Mouse (Mus musculus) midbrain, postnatal 0 days (tissue): ENCODE measurements around the gene Colgalt2. TPM values are rescaled to one million over a fixed set of nuclear protein-coding genes. Genes with fewer than 3 reads are reported as not detected.

Source experiments
- ATAC-seq: fragments of 200-750 bp; cut with Nextera tagmentation; 2 replicates; pipeline ENCODE4 v1.8.0; 2017; ENCODE audit warnings: moderate number of reproducible peaks, mild to moderate bottlenecking, moderate TSS enrichment, moderate library complexity; ENCODE audit not compliant: low FRiP score
- DNase-seq: peaks from one replicate; pipeline ENCODE4 v3.0.0-alpha.2; 2015; ENCODE audit warnings: low spot score
- H3K27ac ChIP-seq: fragments of 300-500 bp; sonication (generic); 2 replicates; pipeline ENCODE4 v1.5.1; 2014; ENCODE audit warnings: low read depth, mild to moderate bottlenecking, low read length, mixed read lengths
- H3K27me3 ChIP-seq: fragments of 300-500 bp; sonication (generic); 2 replicates; pipeline ENCODE4 v1.6.1; 2014; ENCODE audit warnings: low read length, control low read depth, mixed read lengths; ENCODE audit not compliant: insufficient read depth
- H3K36me3 ChIP-seq: fragments of 300-500 bp; sonication (generic); 2 replicates; pipeline ENCODE4 v1.6.1; 2014; ENCODE audit warnings: low read length, control low read depth, mixed read lengths; ENCODE audit not compliant: insufficient read depth
- H3K4me1 ChIP-seq: fragments of 300-500 bp; sonication (generic); 2 replicates; pipeline ENCODE4 v1.6.1; 2014; ENCODE audit warnings: mild to moderate bottlenecking, control low read depth, antibody characterized with exemption, low read length, mixed read lengths; ENCODE audit not compliant: insufficient read depth
- H3K4me2 ChIP-seq: fragments of 300-500 bp; sonication (generic); 2 replicates; pipeline ENCODE4 v1.6.1; 2014; ENCODE audit warnings: low read depth, mild to moderate bottlenecking, low read length, mixed read lengths; ENCODE audit not compliant: poor library complexity, severe bottlenecking
- H3K4me3 ChIP-seq: fragments of 300-500 bp; sonication (generic); 2 replicates; pipeline ENCODE4 v1.5.1; 2014; ENCODE audit warnings: low read depth, mild to moderate bottlenecking, low read length, moderate library complexity
- H3K9ac ChIP-seq: fragments of 300-500 bp; sonication (generic); replicated peaks from 2 replicates; pipeline ENCODE4 v1.6.1; 2014; ENCODE audit warnings: mild to moderate bottlenecking, low read length, moderate library complexity, mixed read lengths; ENCODE audit not compliant: poor library complexity, severe bottlenecking
- H3K9me3 ChIP-seq: fragments of 300-500 bp; sonication (generic); 2 replicates; pipeline ENCODE4 v1.6.1; 2016; ENCODE audit warnings: low read length, control low read depth
- CTCF ChIP-seq: IDR thresholded peaks from 2 replicates; pipeline ENCODE4 v1.5.1; 2016; ENCODE audit warnings: antibody characterized with exemption, mild to moderate bottlenecking
- WGBS: fragments of 180-500 bp; shearing (Covaris S2); extraction: QIAGEN DNeasy Blood & Tissue Kit; methylation state at CpG from one replicate; pipeline ENCODE4 v1.1.7; 2014; 5-methylcytosine and 5-hydroxymethylcytosine counted together
- polyA plus RNA-seq: library from polyadenylated mRNA; unstranded; fragments of >200 nt; fragmentation: Nextera tagmentation; extraction: Ambion mirVana; gene quantifications from 2 replicates; pipeline ENCODE4 v1.2.1, GENCODE M21; 2015
- total RNA-seq: library from RNA; depleted of rRNA; stranded (reverse); fragments of >200 nt; gene quantifications from 2 replicates; pipeline ENCODE4 v1.2.3, GENCODE M21; 2014

Gene Colgalt2
- total and polyA plus RNA-seq, 2 experiments from 2014 or later: 5.3 to 14.2 TPM

DNA sequence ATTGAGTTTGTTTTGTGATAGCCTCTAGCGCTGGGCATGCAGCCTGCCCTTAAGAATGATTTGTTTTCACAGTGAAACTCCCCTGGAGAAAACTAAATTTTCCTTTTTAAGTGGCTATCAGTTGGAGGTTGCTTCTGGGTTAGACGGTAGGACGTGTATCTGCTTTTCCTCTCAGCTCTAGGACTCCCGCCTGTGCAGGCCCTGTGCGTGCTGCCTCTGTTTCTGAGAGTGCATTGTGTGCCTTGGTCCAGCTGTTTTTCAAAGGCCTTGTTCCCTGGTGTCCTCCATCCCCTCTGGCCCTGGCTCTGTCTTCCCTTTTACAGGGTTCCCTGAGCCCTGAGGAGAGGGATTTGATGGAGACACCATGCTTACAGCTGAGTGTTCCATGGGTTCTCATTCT is 58.0 kb downstream of the Colgalt2 start:
- WGBS: 72% methylated on average over 5 of the region's 5 CpGs

DNA sequence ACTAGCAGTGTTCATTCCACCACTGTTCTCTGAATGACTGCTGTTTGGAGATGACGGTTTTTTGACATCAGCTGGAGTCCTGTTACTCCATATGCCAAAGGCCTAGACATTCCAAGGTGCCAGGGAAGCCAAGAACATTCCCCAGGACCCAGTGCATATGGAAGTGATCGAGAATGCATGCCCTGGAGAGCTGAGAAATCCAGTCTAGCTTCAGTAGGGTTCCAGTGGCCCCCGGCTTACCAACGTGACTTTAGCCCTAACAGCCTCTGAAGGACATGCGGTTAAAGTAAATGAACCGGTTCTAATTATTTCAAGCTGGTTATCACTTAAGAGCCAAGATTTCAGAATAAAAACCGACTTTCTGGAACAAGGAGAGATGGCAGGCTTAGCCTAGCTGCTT is 59.4 kb downstream of the Colgalt2 start:
- TF ChIP-seq CTCF: no peak
- H3K4me1 ChIP-seq: peaks cover 3% of the 10 kb centered on the region; the same call in 1 of the 2 replicates
- no peaks in the 10 kb centered on the region for H3K36me3 ChIP-seq
- no peak overlapping the region for H3K27ac ChIP-seq
- 85% methylated on average over 7 of the region's 7 CpGs for WGBS
- no peak overlapping the region for H3K4me2 ChIP-seq
- no peak overlapping the region for H3K4me3 ChIP-seq
- ATAC-seq: no peak
- H3K27me3 ChIP-seq: no peaks in the 10 kb centered on the region
- no peaks in the 10 kb centered on the region for H3K9me3 ChIP-seq
- DNase-seq: no peak
- no peak overlapping the region for H3K9ac ChIP-seq

More for the DNA sequence above, 58.0 kb downstream of the Colgalt2 start:
- Histone ChIP-seq H3K27ac (no peak overlapping the region), H3K27me3 (no peaks in the 10 kb centered on the region), H3K9ac (no peak overlapping the region), H3K4me2 (no peak overlapping the region), H3K9me3 (no peaks in the 10 kb centered on the region), H3K4me1 (peaks cover 3% of the 10 kb centered on the region; the same call in 1 of the 2 replicates), H3K36me3 (no peaks in the 10 kb centered on the region), H3K4me3 (no peak overlapping the region)
- TF ChIP-seq CTCF: no peak
- ATAC-seq (no peak), DNase-seq (no peak)

DNA sequence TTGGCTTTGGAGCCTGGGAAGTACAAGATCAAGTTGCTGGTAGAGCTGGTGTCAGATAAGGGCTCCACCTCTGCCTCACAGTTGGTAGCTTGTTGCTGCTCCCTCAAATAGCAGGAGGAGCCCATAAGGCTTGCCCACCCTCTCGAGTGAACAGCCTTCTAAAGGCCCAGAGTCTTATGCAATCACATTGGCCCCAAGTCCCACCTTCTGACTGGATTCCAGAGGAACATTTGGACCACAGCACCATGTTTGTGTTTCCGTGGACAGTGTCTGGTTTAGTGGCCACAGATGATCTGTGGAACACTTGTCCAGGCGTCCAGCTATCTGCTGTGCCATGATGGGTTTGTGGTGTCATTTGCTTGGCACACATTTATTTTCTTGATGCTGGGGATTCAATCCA is 61.3 kb downstream of the Colgalt2 start:
- Histone ChIP-seq H3K9me3 (no peaks in the 10 kb centered on the region), H3K4me3 (no peak overlapping the region), H3K9ac (no peak overlapping the region), H3K27ac (no peak overlapping the region), H3K36me3 (no peaks in the 10 kb centered on the region), H3K4me2 (no peak overlapping the region), H3K4me1 (no peaks in the 10 kb centered on the region; the same call in 1 of the 2 replicates), H3K27me3 (no peaks in the 10 kb centered on the region)
- no peak for ATAC-seq
- TF ChIP-seq CTCF: no peak
- WGBS: 86% methylated on average over 3 of the region's 3 CpGs
- no peak for DNase-seq

DNA sequence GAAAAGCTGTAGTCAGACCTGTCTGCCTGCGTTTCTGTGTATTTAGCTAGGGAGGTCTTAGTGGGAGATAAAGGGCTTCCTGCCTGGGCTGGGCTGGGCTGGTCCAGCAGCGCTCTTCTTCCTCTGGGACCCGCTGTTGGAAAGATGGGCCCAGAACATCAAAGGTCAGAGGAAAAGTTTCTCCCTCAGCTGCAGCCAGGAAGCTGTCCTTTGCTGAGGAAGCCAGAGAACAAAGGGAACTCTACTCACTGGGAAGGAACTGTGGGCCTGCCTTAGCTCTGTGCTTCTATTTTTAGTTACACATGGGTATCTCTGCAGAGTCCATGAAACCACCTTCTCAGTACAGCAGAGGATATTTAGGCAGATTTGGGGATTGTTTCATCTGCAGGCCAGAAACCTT is 62.2 kb downstream of the Colgalt2 start:
- no peak for TF ChIP-seq CTCF
- ATAC-seq (no peak), DNase-seq (no peak)
- 43% methylated on average over 3 of the region's 3 CpGs for WGBS
- H3K4me1 ChIP-seq: no peaks in the 10 kb centered on the region
- H3K36me3 ChIP-seq: no peaks in the 10 kb centered on the region
- H3K4me3 ChIP-seq: no peak overlapping the region
- no peaks in the 10 kb centered on the region for H3K27me3 ChIP-seq
- H3K9ac ChIP-seq: no peak overlapping the region
- H3K9me3 ChIP-seq: no peaks in the 10 kb centered on the region
- H3K27ac ChIP-seq: no peak overlapping the region
- H3K4me2 ChIP-seq: no peak overlapping the region

DNA sequence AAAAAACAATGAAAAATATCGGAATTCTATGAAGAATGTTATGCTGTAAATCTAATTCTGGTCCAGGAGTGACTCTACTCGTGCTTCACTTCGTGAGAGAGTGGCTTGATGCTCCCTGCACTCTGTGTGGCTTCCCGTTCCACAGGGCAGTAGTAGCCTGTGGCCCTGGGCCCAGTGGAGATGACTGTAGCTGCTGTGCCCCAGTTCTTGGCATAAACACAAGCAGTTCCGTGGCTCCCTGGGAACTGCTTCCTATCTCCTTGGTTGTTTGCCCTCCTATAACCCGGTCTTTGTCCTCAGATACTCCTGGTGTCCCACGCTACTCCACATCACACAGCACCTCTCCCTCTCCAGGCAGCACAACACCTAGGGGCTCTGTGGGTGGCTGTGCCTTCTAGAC is 62.7 kb downstream of the Colgalt2 start:
- Histone ChIP-seq H3K4me2 (no peak overlapping the region), H3K9me3 (no peaks in the 10 kb centered on the region), H3K4me1 (no peaks in the 10 kb centered on the region), H3K4me3 (no peak overlapping the region), H3K9ac (no peak overlapping the region), H3K36me3 (no peaks in the 10 kb centered on the region), H3K27me3 (no peaks in the 10 kb centered on the region), H3K27ac (peak overlapping the region; percentile 32; the same call in 1 of the 2 replicates)
- WGBS: 71% methylated on average over 7 of the region's 7 CpGs
- ATAC-seq: no peak; the same call in 1 of the 2 replicates
- peak; percentile 8 for DNase-seq
- TF ChIP-seq CTCF: no peak

DNA sequence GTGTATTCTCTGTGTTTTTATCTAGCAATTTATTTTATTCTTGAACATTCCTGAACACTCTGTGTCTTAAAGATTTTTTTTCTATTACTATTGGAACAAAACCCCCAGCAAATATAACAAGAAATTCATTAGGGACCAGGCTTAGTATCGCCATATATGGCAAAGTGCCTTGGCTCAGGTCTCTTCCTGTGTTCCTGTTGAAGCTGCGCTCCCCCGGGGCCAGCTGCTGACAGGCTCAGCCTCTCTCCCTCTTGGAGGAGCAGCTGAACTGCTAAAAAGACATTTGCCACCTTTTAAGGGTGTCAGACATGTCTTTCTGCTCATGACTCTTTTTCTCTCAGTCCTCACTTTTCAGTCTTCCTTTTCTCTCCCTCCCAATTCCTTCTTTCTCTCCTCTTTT is 66.7 kb downstream of the Colgalt2 start:
- Histone ChIP-seq H3K4me2 (no peak overlapping the region), H3K4me3 (no peak overlapping the region), H3K9ac (no peak overlapping the region), H3K36me3 (no peaks in the 10 kb centered on the region), H3K27ac (no peak overlapping the region), H3K27me3 (no peaks in the 10 kb centered on the region), H3K9me3 (no peaks in the 10 kb centered on the region), H3K4me1 (no peaks in the 10 kb centered on the region)
- DNase-seq (peak; percentile 32), ATAC-seq (no peak)
- TF ChIP-seq CTCF: no peak
- 39% methylated on average over 3 of the region's 3 CpGs for WGBS
